8 mouse cellular contexts compared by ENCODE assay signal in genomic region chr1:121327344-121328192, GRCm38 (mm10). TPM values are rescaled to one million over a fixed set of nuclear protein-coding genes. Genes with fewer than 3 reads are reported as not detected.
DNase-seq lines count a peak whose midpoint lies in the region; ATAC-seq and TF ChIP-seq lines count a peak whose summit lies in the region.

No protein-coding gene starts in this region.

- H3K27me3 ChIP-seq in MEL (ENCODE audit: control insufficient read depth in 1 of 2, insufficient read depth in 2 of 2, low read length in 2 of 2) = no peaks in the 10 kb centered on the region
- H3K27me3 ChIP-seq in cerebellum, adult 2 months (ENCODE audit: control insufficient read depth, insufficient read depth, low read length) = no peaks in the 10 kb centered on the region
- no peaks in the 10 kb centered on the region for H3K27me3 ChIP-seq in lung, embryonic 16.5 days (ENCODE audit: control insufficient read depth, insufficient read depth, low read depth, low read length)

- WGBS in cerebellum, adult 2 months = under 1% methylated on average over 55 of the region's 55 CpGs
- WGBS in lung, embryonic 16.5 days = under 1% methylated on average over 55 of the region's 55 CpGs

- H3K79me2 ChIP-seq in MEL (ENCODE audit: control insufficient read depth, insufficient read depth, low read length, poor library complexity) = peaks cover 19% of the 10 kb centered on the region

- no peak for TF ChIP-seq EP300 in MEL (IDR thresholded peaks at IDR 0.05; ENCODE audit: low read depth in 1 of 2, low read length in 2 of 2)

- TF ChIP-seq POLR2A in MEL (IDR thresholded peaks at IDR 0.05; ENCODE audit: control insufficient read depth in 1 of 2, insufficient read depth in 1 of 2, low read depth in 1 of 2, low read length in 2 of 2, poor library complexity in 1 of 2) = peak; percentile 78 to 87
- peak; percentile 93 for TF ChIP-seq POLR2A in cerebellum, adult 2 months (IDR thresholded peaks at IDR 0.05; ENCODE audit: borderline replicate concordance, insufficient read depth, low read length)

- H3K4me2 ChIP-seq in lung, embryonic 16.5 days (ENCODE audit: low read depth, low read length) = peak overlapping the region; percentile 87

- TF ChIP-seq CTCF in MEL (IDR thresholded peaks at IDR 0.05 in 2 of 3, conservative IDR thresholded peaks at IDR 0.05 in 1 of 3; ENCODE audit: control insufficient read depth in 1 of 3, insufficient read depth in 1 of 3, low read depth in 2 of 3, low read length in 3 of 3, poor library complexity in 1 of 3, severe bottlenecking in 1 of 3) = no peak
- no peak for TF ChIP-seq CTCF in cerebellum, adult 2 months (IDR thresholded peaks at IDR 0.05; ENCODE audit: borderline replicate concordance, insufficient read depth, low read depth, low read length)

- peak overlapping the region; percentile 72 to 85 for H3K4me3 ChIP-seq in MEL (ENCODE audit: control insufficient read depth in 1 of 2, insufficient read depth in 1 of 2, low read depth in 2 of 2, low read length in 2 of 2)
- H3K4me3 ChIP-seq in cerebellum, adult 2 months (replicated peaks; ENCODE audit: insufficient read depth, low read depth, low read length) = peak overlapping the region; percentile 62
- H3K4me3 ChIP-seq in lung, embryonic 16.5 days (ENCODE audit: low read length) = peak overlapping the region; percentile 88

- TF ChIP-seq RAD21 in MEL (IDR thresholded peaks at IDR 0.05; ENCODE audit: low read depth, low read length) = no peak

- H3K9ac ChIP-seq in MEL (ENCODE audit: control insufficient read depth, low read depth, low read length, poor library complexity, severe bottlenecking) = peak overlapping the region; percentile 74
- peak overlapping the region; percentile 90 for H3K9ac ChIP-seq in lung, embryonic 16.5 days (ENCODE audit: low read length)

- peak; percentile 91 to 95 for ATAC-seq in hematopoietic stem cell, adult 5-6 weeks (replicated peaks in 1 of 2; ENCODE audit: insufficient read depth in 1 of 2, low FRiP score in 2 of 2, low TSS enrichment in 1 of 2, low read depth in 1 of 2, poor library complexity in 2 of 2, severe bottlenecking in 2 of 2)
- ATAC-seq in lung, embryonic 16.5 days (ENCODE audit: low read depth) = peak; percentile 99

- no peaks in the 10 kb centered on the region for H3K9me3 ChIP-seq in MEL (replicated peaks; ENCODE audit: insufficient read depth, low read length)
- no peaks in the 10 kb centered on the region for H3K9me3 ChIP-seq in lung, embryonic 16.5 days (ENCODE audit: control insufficient read depth, low read length)

- H3K4me1 ChIP-seq in MEL (ENCODE audit: control insufficient read depth in 1 of 2, insufficient read depth in 2 of 2, low read length in 2 of 2) = peaks cover 0 to 6% of the 10 kb centered on the region in 2 experiments
- H3K4me1 ChIP-seq in cerebellum, adult 2 months (ENCODE audit: control insufficient read depth, insufficient read depth, low read length) = no peaks in the 10 kb centered on the region; the same call in 1 of the 2 replicates
- H3K4me1 ChIP-seq in lung, embryonic 16.5 days (replicated peaks; ENCODE audit: control insufficient read depth, insufficient read depth, low read length) = peaks cover 9% of the 10 kb centered on the region; the same call in 1 of the 2 replicates

- peak overlapping the region; percentile 88 for H3K27ac ChIP-seq in MEL (ENCODE audit: control insufficient read depth, low read depth, low read length)
- peak overlapping the region; percentile 76 for H3K27ac ChIP-seq in cerebellum, adult 2 months (ENCODE audit: insufficient read depth, low read length)
- peak overlapping the region; percentile 92 for H3K27ac ChIP-seq in lung, embryonic 16.5 days (ENCODE audit: low read length)

- DNase-seq in MEL (ENCODE audit: low read depth, low spot score) = peak; percentile 95
- peak; percentile 92 to 96 for DNase-seq in cerebellum, adult 2 months
- DNase-seq in forelimb bud, embryonic 11.5 days (ENCODE audit: low read depth, low spot score) = peak; percentile 90
- DNase-seq in layer of hippocampus, adult 9-10 months (ENCODE audit: low spot score) = peak; percentile 57
- peak; percentile 88 for DNase-seq in ovary, postnatal 10 days (ENCODE audit: low spot score)
- peak; percentile 93 to 95 for DNase-seq in thymus, postnatal 10 days (ENCODE audit: low spot score in 2 of 2)

- peaks cover 0 to 8% of the 10 kb centered on the region in 2 experiments; a peak in 2 of 4 replicates for H3K36me3 ChIP-seq in MEL (ENCODE audit: control insufficient read depth in 1 of 2, insufficient read depth in 2 of 2, low read length in 2 of 2)
- H3K36me3 ChIP-seq in lung, embryonic 16.5 days (ENCODE audit: control insufficient read depth, insufficient read depth, low read length) = no peaks in the 10 kb centered on the region

TF ChIP-seq in MEL, 35 proteins besides CTCF, POLR2A, EP300 and RAD21:
- TF ChIP-seq TAL1 (IDR thresholded peaks at IDR 0.05; ENCODE audit: low read length) (no peak), HCFC1 (IDR thresholded peaks at IDR 0.05; ENCODE audit: low read depth, low read length) (peak; percentile 73), RCOR1 (IDR thresholded peaks at IDR 0.05; ENCODE audit: low read depth, low read length) (no peak), NRF1 (IDR thresholded peaks at IDR 0.05; ENCODE audit: insufficient read depth, low read depth, low read length, poor library complexity, severe bottlenecking) (peak; percentile 81), JUND (IDR thresholded peaks at IDR 0.05; ENCODE audit: low read depth, low read length) (no peak), GATA1 (IDR thresholded peaks at IDR 0.05; ENCODE audit: low read depth, low read length) (no peak; the same call in 1 of the 2 replicates), POLR2AphosphoS2 (IDR thresholded peaks at IDR 0.05; ENCODE audit: low read length) (peak; percentile 81), ZMIZ1 (IDR thresholded peaks at IDR 0.05; ENCODE audit: low read depth, low read length) (no peak), USF2 (IDR thresholded peaks at IDR 0.05; ENCODE audit: borderline replicate concordance in 1 of 2, insufficient read depth in 1 of 2, low read depth in 1 of 2, low read length in 2 of 2) (no peak), MYB (IDR thresholded peaks at IDR 0.05; ENCODE audit: low read depth, low read length) (no peak), SIN3A (IDR thresholded peaks at IDR 0.05; ENCODE audit: low read length) (peak; percentile 82), ZNF384 (IDR thresholded peaks at IDR 0.05; ENCODE audit: low read depth, low read length) (no peak), ZC3H11A (IDR thresholded peaks at IDR 0.05; ENCODE audit: low read depth, low read length) (no peak), CHD2 (IDR thresholded peaks at IDR 0.05; ENCODE audit: low read length) (no peak), USF1 (IDR thresholded peaks at IDR 0.05; ENCODE audit: low read depth, low read length) (no peak), MAZ (IDR thresholded peaks at IDR 0.05; ENCODE audit: low read depth, low read length) (peak; percentile 33; the same call in 1 of the 2 replicates), ZKSCAN1 (IDR thresholded peaks at IDR 0.05; ENCODE audit: low read depth, low read length) (no peak), KAT2A (conservative IDR thresholded peaks at IDR 0.05; ENCODE audit: low read depth, low read length) (no peak), MXI1 (IDR thresholded peaks at IDR 0.05; ENCODE audit: low read depth, low read length) (peak; percentile 62; the same call in 1 of the 2 replicates), TCF12 (IDR thresholded peaks at IDR 0.05; ENCODE audit: low read depth, low read length) (peak; percentile 57), GABPA (IDR thresholded peaks at IDR 0.05; ENCODE audit: low read depth, low read length) (no peak), BHLHE40 (IDR thresholded peaks at IDR 0.05; ENCODE audit: borderline replicate concordance, low read depth, low read length) (no peak; the same call in 1 of the 2 replicates), MEF2A (IDR thresholded peaks at IDR 0.05; ENCODE audit: extremely low read depth, insufficient replicate concordance, low read depth, low read length, poor library complexity, severe bottlenecking) (no peak), MAX (IDR thresholded peaks at IDR 0.05; ENCODE audit: low read length) (no peak; the same call in 1 of the 2 replicates), MYC (IDR thresholded peaks at IDR 0.05; ENCODE audit: low read depth, low read length) (0 out of 2 replicates have a peak, but pooled peaks have one; percentile 19), TBP (IDR thresholded peaks at IDR 0.05; ENCODE audit: low read depth, low read length) (peak; percentile 70), UBTF (IDR thresholded peaks at IDR 0.05; ENCODE audit: borderline replicate concordance, insufficient read depth, low read depth, low read length) (no peak), SMC3 (IDR thresholded peaks at IDR 0.05; ENCODE audit: low read depth, low read length) (no peak), ETS1 (IDR thresholded peaks at IDR 0.05; ENCODE audit: low read depth, low read length) (peak; percentile 52), POLR2AphosphoS5 (IDR thresholded peaks at IDR 0.05; ENCODE audit: borderline replicate concordance, low read depth, low read length) (no peak), E2F4 (IDR thresholded peaks at IDR 0.05; ENCODE audit: borderline replicate concordance, low read depth, low read length) (no peak; the same call in 1 of the 2 replicates), ELF1 (IDR thresholded peaks at IDR 0.05; ENCODE audit: low read depth, low read length) (peak; percentile 82), CHD1 (IDR thresholded peaks at IDR 0.05; ENCODE audit: low read depth, low read length) (0 out of 2 replicates have a peak, but pooled peaks have one; percentile 19), MAFK (IDR thresholded peaks at IDR 0.05; ENCODE audit: borderline replicate concordance, low read depth, low read length) (no peak), NELFE (IDR thresholded peaks at IDR 0.05; ENCODE audit: low read depth, low read length) (peak; percentile 80)

RNA-seq across cellular contexts. Expression of gene Insig2, which starts 4.8 kb away (rescaled TPM):
- 11.0 and 16.9 TPM in 2 replicates for total RNA-seq in MEL (2012; rRNA removed)
- 10 to 100 TPM in 1 of 2 experiments, not detected in 1; 16.1 TPM for polyA plus RNA-seq in MEL (2012; ENCODE audit: insufficient read depth in 1 of 2, insufficient read length in 2 of 2, low read depth in 1 of 2, low replicate concordance in 2 of 2, missing spikeins in 1 of 2)
- polyA plus RNA-seq in cerebellum, adult 2 months (2012; rRNA removed) = 63.2 and 63.9 TPM in 2 replicates
- total RNA-seq in hematopoietic stem cell, adult 5-6 weeks (2017) = 16.0 and 23.3 TPM in 2 replicates
- polyA plus RNA-seq in lung, embryonic 16.5 days (2015; fragmentation: Nextera tagmentation; extraction: Ambion mirVana) = 34.3 and 38.3 TPM in 2 replicates

Comparison
In these comparisons a context has a peak if more than half of its experiments do, and no peak if none do; other contexts are left out.
1. Peak in every context shown above with its lines: DNase-seq, ATAC-seq, H3K4me3 ChIP-seq and H3K27ac ChIP-seq.